Mouse (Mus musculus): ENCODE data around the gene Skil. TPM values are rescaled to one million over a fixed set of nuclear protein-coding genes. Genes with fewer than 3 reads are reported as not detected.

The Skil gene
- polyA plus RNA-seq, 1 experiment from 2014 or later, result 43.9 TPM

- no peak overlapping the region for H3K9ac ChIP-seq (ENCODE audit: low read length)
Observed at GRCm38 (mm10) chr3:31079450-31079849, 15.4 kb upstream of the Skil start.

GRCm38 (mm10) chr3:31080791-31081502, 13.9 kb upstream of the Skil start:
- H3K4me2 ChIP-seq, result no peak overlapping the region
- H3K4me1 ChIP-seq (ENCODE audit: control insufficient read depth, insufficient read depth, low read length), result no peaks in the 10 kb centered on the region
- H3K36me3 ChIP-seq (ENCODE audit: control insufficient read depth, insufficient read depth, low read length), result no peaks in the 10 kb centered on the region
- H3K9me3 ChIP-seq (ENCODE audit: control insufficient read depth, low read length), result no peaks in the 10 kb centered on the region
- ATAC-seq (ENCODE audit: low FRiP score) (no peak), DNase-seq (ENCODE audit: low spot score, missing footprints) (peak; percentile 60)
- H3K9ac ChIP-seq (ENCODE audit: low read length), result no peak overlapping the region
- no peak overlapping the region for H3K4me3 ChIP-seq (ENCODE audit: low read depth, low read length)
- no peaks in the 10 kb centered on the region for H3K27me3 ChIP-seq (ENCODE audit: control insufficient read depth, insufficient read depth, low read length)
- 90% methylated on average over 10 of the region's 10 CpGs for WGBS
- no peak overlapping the region for H3K27ac ChIP-seq (ENCODE audit: low read depth, low read length)

More at GRCm38 (mm10) chr3:31079450-31079849, 15.4 kb upstream of the Skil start:
- no peak overlapping the region for H3K27ac ChIP-seq (ENCODE audit: low read depth, low read length)
- H3K4me2 ChIP-seq, result no peak overlapping the region
- DNase-seq (ENCODE audit: low spot score, missing footprints), result no peak
- WGBS, result 80% methylated on average over 10 of the region's 10 CpGs
- H3K4me1 ChIP-seq (ENCODE audit: control insufficient read depth, insufficient read depth, low read length), result no peaks in the 10 kb centered on the region
- no peaks in the 10 kb centered on the region for H3K27me3 ChIP-seq (ENCODE audit: control insufficient read depth, insufficient read depth, low read length)
- no peaks in the 10 kb centered on the region for H3K9me3 ChIP-seq (ENCODE audit: control insufficient read depth, low read length)
- H3K4me3 ChIP-seq (ENCODE audit: low read depth, low read length), result no peak overlapping the region
- ATAC-seq (ENCODE audit: low FRiP score), result no peak
- no peaks in the 10 kb centered on the region for H3K36me3 ChIP-seq (ENCODE audit: control insufficient read depth, insufficient read depth, low read length)

GRCm38 (mm10) chr3:31082838-31083506, 11.9 kb upstream of the Skil start:
- no peak overlapping the region for H3K9ac ChIP-seq (ENCODE audit: low read length)
- ATAC-seq (ENCODE audit: low FRiP score), result no peak
- no peaks in the 10 kb centered on the region for H3K4me1 ChIP-seq (ENCODE audit: control insufficient read depth, insufficient read depth, low read length)
- H3K27me3 ChIP-seq (ENCODE audit: control insufficient read depth, insufficient read depth, low read length), result no peaks in the 10 kb centered on the region
- no peak for DNase-seq (ENCODE audit: low spot score, missing footprints)
- no peaks in the 10 kb centered on the region for H3K9me3 ChIP-seq (ENCODE audit: control insufficient read depth, low read length)
- no peak overlapping the region for H3K4me2 ChIP-seq
- H3K4me3 ChIP-seq (ENCODE audit: low read depth, low read length), result no peak overlapping the region
- H3K36me3 ChIP-seq (ENCODE audit: control insufficient read depth, insufficient read depth, low read length), result no peaks in the 10 kb centered on the region
- 92% methylated on average over 11 of the region's 13 CpGs for WGBS
- H3K27ac ChIP-seq (ENCODE audit: low read depth, low read length), result no peak overlapping the region

- Histone ChIP-seq H3K4me1 (ENCODE audit: control insufficient read depth, insufficient read depth, low read length) (no peaks in the 10 kb centered on the region), H3K27ac (ENCODE audit: low read depth, low read length) (no peak overlapping the region), H3K9ac (ENCODE audit: low read length) (no peak overlapping the region), H3K9me3 (ENCODE audit: control insufficient read depth, low read length) (no peaks in the 10 kb centered on the region), H3K4me3 (ENCODE audit: low read depth, low read length) (no peak overlapping the region), H3K4me2 (no peak overlapping the region), H3K27me3 (ENCODE audit: control insufficient read depth, insufficient read depth, low read length) (no peaks in the 10 kb centered on the region), H3K36me3 (ENCODE audit: control insufficient read depth, insufficient read depth, low read length) (no peaks in the 10 kb centered on the region)
- WGBS, result 72% methylated on average over 12 of the region's 12 CpGs
- DNase-seq (ENCODE audit: low spot score, missing footprints), result peak; percentile 76
- no peak for ATAC-seq (ENCODE audit: low FRiP score)
Observed at GRCm38 (mm10) chr3:31083507-31084245, 11.2 kb upstream of the Skil start.

- Histone ChIP-seq H3K4me3 (ENCODE audit: low read depth, low read length) (no peak overlapping the region), H3K4me1 (ENCODE audit: control insufficient read depth, insufficient read depth, low read length) (no peaks in the 10 kb centered on the region), H3K27ac (ENCODE audit: low read depth, low read length) (no peak overlapping the region), H3K4me2 (no peak overlapping the region), H3K27me3 (ENCODE audit: control insufficient read depth, insufficient read depth, low read length) (no peaks in the 10 kb centered on the region), H3K9ac (ENCODE audit: low read length) (no peak overlapping the region), H3K36me3 (ENCODE audit: control insufficient read depth, insufficient read depth, low read length) (no peaks in the 10 kb centered on the region), H3K9me3 (ENCODE audit: control insufficient read depth, low read length) (no peaks in the 10 kb centered on the region)
- peak; percentile 67 for DNase-seq (ENCODE audit: low spot score, missing footprints)
- ATAC-seq (ENCODE audit: low FRiP score), result no peak
- 89% methylated on average over 3 of the region's 3 CpGs for WGBS
Observed at GRCm38 (mm10) chr3:31085000-31085399, 9.9 kb upstream of the Skil start.

GRCm38 (mm10) chr3:31088789-31089775, 5.8 kb upstream of the Skil start:
- no peaks in the 10 kb centered on the region for H3K9me3 ChIP-seq (ENCODE audit: control insufficient read depth, low read length)
- ATAC-seq (ENCODE audit: low FRiP score), result no peak
- no peak overlapping the region for H3K9ac ChIP-seq (ENCODE audit: low read length)
- WGBS, result 28% methylated on average over 10 of the region's 10 CpGs
- H3K4me1 ChIP-seq (ENCODE audit: control insufficient read depth, insufficient read depth, low read length), result peaks cover 4% of the 10 kb centered on the region
- no peaks in the 10 kb centered on the region for H3K27me3 ChIP-seq (ENCODE audit: control insufficient read depth, insufficient read depth, low read length)
- peak; percentile 73 for DNase-seq (ENCODE audit: low spot score, missing footprints)
- H3K36me3 ChIP-seq (ENCODE audit: control insufficient read depth, insufficient read depth, low read length), result no peaks in the 10 kb centered on the region
- H3K4me2 ChIP-seq, result no peak overlapping the region
- no peak overlapping the region for H3K4me3 ChIP-seq (ENCODE audit: low read depth, low read length)
- H3K27ac ChIP-seq (ENCODE audit: low read depth, low read length), result no peak overlapping the region

GRCm38 (mm10) chr3:31089956-31090355, 4.9 kb upstream of the Skil start:
- Histone ChIP-seq H3K36me3 (ENCODE audit: control insufficient read depth, insufficient read depth, low read length) (no peaks in the 10 kb centered on the region), H3K9me3 (ENCODE audit: control insufficient read depth, low read length) (no peaks in the 10 kb centered on the region), H3K9ac (ENCODE audit: low read length) (no peak overlapping the region), H3K4me1 (ENCODE audit: control insufficient read depth, insufficient read depth, low read length) (peaks cover 4% of the 10 kb centered on the region), H3K4me2 (no peak overlapping the region), H3K27ac (ENCODE audit: low read depth, low read length) (no peak overlapping the region), H3K27me3 (ENCODE audit: control insufficient read depth, insufficient read depth, low read length) (no peaks in the 10 kb centered on the region), H3K4me3 (ENCODE audit: low read depth, low read length) (no peak overlapping the region)
- ATAC-seq (ENCODE audit: low FRiP score), result no peak
- peak; percentile 44 for DNase-seq (ENCODE audit: low spot score, missing footprints)
- WGBS, result 71% methylated on average over 7 of the region's 7 CpGs

- H3K4me2 ChIP-seq, result peak overlapping the region; percentile 63
- no peaks in the 10 kb centered on the region for H3K36me3 ChIP-seq (ENCODE audit: control insufficient read depth, insufficient read depth, low read length)
- peak; percentile 41 for ATAC-seq (ENCODE audit: low FRiP score)
- 2% methylated on average over 13 of the region's 13 CpGs for WGBS
- H3K4me1 ChIP-seq (ENCODE audit: control insufficient read depth, insufficient read depth, low read length), result peaks cover 20% of the 10 kb centered on the region
- no peaks in the 10 kb centered on the region for H3K9me3 ChIP-seq (ENCODE audit: control insufficient read depth, low read length)
- H3K4me3 ChIP-seq (ENCODE audit: low read depth, low read length), result peak overlapping the region; percentile 98
- peak; percentile 93 for DNase-seq (ENCODE audit: low spot score, missing footprints)
- H3K9ac ChIP-seq (ENCODE audit: low read length), result peak overlapping the region; percentile 96
- peak overlapping the region; percentile 99 for H3K27ac ChIP-seq (ENCODE audit: low read depth, low read length)
- H3K27me3 ChIP-seq (ENCODE audit: control insufficient read depth, insufficient read depth, low read length), result no peaks in the 10 kb centered on the region
Observed at GRCm38 (mm10) chr3:31093196-31093595, 1.7 kb upstream of the Skil start.
